Mouse (Mus musculus) layer of hippocampus, adult 6 months (tissue): ENCODE results near the gene Rab11fip4. TPM values are rescaled to one million over a fixed set of nuclear protein-coding genes. Genes with fewer than 3 reads are reported as not detected.
A peak's percentile ranks its signal among the peaks of the same experiment; 100 is the strongest.

ENCODE experiments used
- long read RNA-seq, 2 experiments: library from polyadenylated mRNA; unstranded; transcript quantifications; one replicate each; pipeline ENCODE4 v2.0.0; 2019 to 2020
- microRNA-seq: library from miRNA; unstranded; fragments of <30 nt; microRNA quantifications from one replicate; pipeline ENCODE4 v1.2.0, GENCODE M21; 2020
- polyA plus RNA-seq: library from polyadenylated mRNA; unstranded; fragments of <200 nt; fragmentation: Nextera tagmentation; gene quantifications from 2 replicates; pipeline ENCODE4 v1.2.3, GENCODE M21; 2021

Rab11fip4 gene
- polyA plus RNA-seq: 14.7 and 18.9 TPM in 2 replicates
- long read RNA-seq, experiment 1, partial matches to known transcripts: 0 of 13 reads
- long read RNA-seq, experiment 1, other reads (novel, unspliced or antisense): 13 of 13 reads
- long read RNA-seq, experiment 2, partial matches to known transcripts: 0 of 33 reads
- long read RNA-seq, experiment 2, other reads (novel, unspliced or antisense): 33 of 33 reads

GRCm38 (mm10) chr11:79590664-79591590 is at the start of gene Rab11fip4:
Gene Rab11fip4, plus strand, starts transcription at chr11:79591212.

Small RNAs within 50 kb of the gene (microRNA-seq; reads per million reads assigned to microRNA genes)
- gene Mir193a (60.6 reads per million, percentile 53 among the genes with 10 or more reads in this experiment), gene Mir365-2 (0.86 reads per million)

Other genes starting within 250 kb of the Rab11fip4 start
- gene Omg, start 87.1 kb upstream of the Rab11fip4 start, polyA plus RNA-seq: 29.4 and 34.9 TPM in 2 replicates
- gene Evi2b, start 67.5 kb upstream of the Rab11fip4 start, polyA plus RNA-seq: 0.28 and 0.30 TPM in 2 replicates
- gene Evi2, start 60.6 kb upstream of the Rab11fip4 start, polyA plus RNA-seq: 0.09 and 0.10 TPM in 2 replicates
- gene Evi2a, start 60.6 kb upstream of the Rab11fip4 start, polyA plus RNA-seq: 52.9 and 56.3 TPM in 2 replicates